Mouse (Mus musculus): ENCODE measurements around the gene Zbtb7a. TPM values are rescaled to one million over a fixed set of nuclear protein-coding genes. Genes with fewer than 3 reads are reported as not detected.
A peak's percentile ranks its signal among the peaks of the same experiment; 100 is the strongest.

Gene Zbtb7a
- total RNA-seq, 2 experiments from 2014 or later: 135 to 137 TPM

- no peak for DNase-seq (ENCODE audit: low spot score in 2 of 2)
Measured at GRCm38 (mm10) chr10:81189821-81190220, 54.8 kb downstream of the Zbtb7a start.

GRCm38 (mm10) chr10:81190236-81190911, 55.4 kb downstream of the Zbtb7a start:
- DNase-seq (ENCODE audit: low spot score in 2 of 2): no peak

- no peak for DNase-seq (ENCODE audit: low spot score in 2 of 2)
Measured at GRCm38 (mm10) chr10:81190912-81191321, 55.9 kb downstream of the Zbtb7a start.

- DNase-seq (ENCODE audit: low spot score in 2 of 2): no peak
Measured at GRCm38 (mm10) chr10:81191342-81191982, 56.4 kb downstream of the Zbtb7a start.

GRCm38 (mm10) chr10:81192270-81192967, 57.4 kb downstream of the Zbtb7a start:
- DNase-seq (ENCODE audit: low spot score in 2 of 2): peak; percentile 76 to 91

- DNase-seq (ENCODE audit: low spot score in 2 of 2): no peak
Measured at GRCm38 (mm10) chr10:81192968-81193501, 58.0 kb downstream of the Zbtb7a start.

- no peak for DNase-seq (ENCODE audit: low spot score in 2 of 2)
Measured at GRCm38 (mm10) chr10:81193991-81194774, 59.2 kb downstream of the Zbtb7a start.

- no peak for DNase-seq (ENCODE audit: low spot score in 2 of 2)
Measured at GRCm38 (mm10) chr10:81195300-81195699, 60.3 kb downstream of the Zbtb7a start.

- DNase-seq (ENCODE audit: low spot score in 2 of 2): no peak
Measured at GRCm38 (mm10) chr10:81196470-81197065, 61.5 kb downstream of the Zbtb7a start.

- no peak for DNase-seq (ENCODE audit: low spot score in 2 of 2)
Measured at GRCm38 (mm10) chr10:81197305-81197704, 62.3 kb downstream of the Zbtb7a start.

- DNase-seq (ENCODE audit: low spot score in 2 of 2): peak; percentile 66 to 72
Measured at GRCm38 (mm10) chr10:81198230-81198629, 63.2 kb downstream of the Zbtb7a start.

- DNase-seq (ENCODE audit: low spot score in 2 of 2): no peak
Measured at GRCm38 (mm10) chr10:81198990-81199389, 64.0 kb downstream of the Zbtb7a start.

GRCm38 (mm10) chr10:81200141-81200540, 65.1 kb downstream of the Zbtb7a start:
- no peak for DNase-seq (ENCODE audit: low spot score in 2 of 2)

- no peak for DNase-seq (ENCODE audit: low spot score in 2 of 2)
Measured at GRCm38 (mm10) chr10:81200605-81201287, 65.7 kb downstream of the Zbtb7a start.

GRCm38 (mm10) chr10:81201807-81202758, 67.1 kb downstream of the Zbtb7a start, which contains the start of gene Nmrk2:
Nmrk2 (minus strand) TSS chr10:81202051.
- no peak for DNase-seq (ENCODE audit: low spot score in 2 of 2)

Measured in left cerebral cortex, adult 18-20 months (tissue).